Mouse (Mus musculus): ENCODE data around the gene Twnk.

- TF ChIP-seq CTCF (IDR thresholded peaks at IDR 0.05) (no peak), EP300 (IDR thresholded peaks at IDR 0.05) (no peak)
These were observed 22.4 kb downstream of the Twnk start for GRCm38 (mm10) chr19:45027848-45028247.

All from lung, postnatal 0 days (tissue).